Mouse (Mus musculus) stomach, embryonic 14.5 days (tissue): ENCODE measurements around the gene Cpvl. TPM values are rescaled to one million over a fixed set of nuclear protein-coding genes. Genes with fewer than 3 reads are reported as not detected.
A peak's percentile ranks its signal among the peaks of the same experiment; 100 is the strongest.

Experiments used
- ATAC-seq: fragments of 200-750 bp; cut with Nextera tagmentation; 2 replicates; pipeline ENCODE4 v1.8.0; 2017; ENCODE audit warnings: low read depth, moderate TSS enrichment; ENCODE audit not compliant: insufficient number of reproducible peaks, insufficient read depth, low FRiP score
- H3K27ac ChIP-seq: fragments of 300-500 bp; sonication (generic); 2 replicates; pipeline ENCODE4 v1.5.1; 2014; ENCODE audit warnings: mild to moderate bottlenecking, low read length, moderate library complexity, mixed read lengths
- H3K27me3 ChIP-seq: fragments of 300-500 bp; sonication (generic); 2 replicates; pipeline ENCODE4 v1.6.1; 2014; ENCODE audit warnings: low read length, control low read depth, mixed read lengths; ENCODE audit not compliant: control insufficient read depth, insufficient read depth
- H3K36me3 ChIP-seq: fragments of 300-500 bp; sonication (generic); 2 replicates; pipeline ENCODE4 v1.6.1; 2014; ENCODE audit warnings: mild to moderate bottlenecking, control low read depth, low read length, moderate library complexity, mixed read lengths; ENCODE audit not compliant: control insufficient read depth, insufficient read depth
- H3K4me1 ChIP-seq: fragments of 300-500 bp; sonication (generic); 2 replicates; pipeline ENCODE4 v1.6.1; 2014; ENCODE audit warnings: low read length, control low read depth, mixed read lengths; ENCODE audit not compliant: control insufficient read depth, insufficient read depth
- H3K4me2 ChIP-seq: fragments of 300-500 bp; sonication (generic); replicated peaks from 2 replicates; pipeline ENCODE4 v1.6.1; 2014; ENCODE audit warnings: low read depth, low read length, control low read depth
- H3K4me3 ChIP-seq: fragments of 300-500 bp; sonication (generic); 2 replicates; pipeline ENCODE4 v1.5.1; 2014; ENCODE audit warnings: low read depth, low read length, control low read depth
- H3K9ac ChIP-seq: fragments of 300-500 bp; sonication (generic); replicated peaks from 2 replicates; pipeline ENCODE4 v1.6.1; 2014; ENCODE audit warnings: low read depth, mild to moderate bottlenecking, control low read depth, low read length, moderate library complexity, mixed read lengths
- H3K9me3 ChIP-seq: fragments of 300-500 bp; sonication (generic); 2 replicates; pipeline ENCODE4 v1.6.1; 2016; ENCODE audit warnings: low read depth, low read length, control low read depth; ENCODE audit not compliant: control insufficient read depth
- WGBS: fragments of 180-500 bp; shearing (Covaris S2); extraction: QIAGEN DNeasy Blood & Tissue Kit; methylation state at CpG from one replicate; pipeline ENCODE4 v1.1.7; 2014; 5-methylcytosine and 5-hydroxymethylcytosine counted together
- polyA plus RNA-seq: library from polyadenylated mRNA; unstranded; fragments of >200 nt; fragmentation: Nextera tagmentation; extraction: Ambion mirVana; gene quantifications from 2 replicates; pipeline ENCODE4 v1.2.1, GENCODE M21; 2014

Cpvl gene
- polyA plus RNA-seq, 1 experiment from 2014 or later: not detected

DNA sequence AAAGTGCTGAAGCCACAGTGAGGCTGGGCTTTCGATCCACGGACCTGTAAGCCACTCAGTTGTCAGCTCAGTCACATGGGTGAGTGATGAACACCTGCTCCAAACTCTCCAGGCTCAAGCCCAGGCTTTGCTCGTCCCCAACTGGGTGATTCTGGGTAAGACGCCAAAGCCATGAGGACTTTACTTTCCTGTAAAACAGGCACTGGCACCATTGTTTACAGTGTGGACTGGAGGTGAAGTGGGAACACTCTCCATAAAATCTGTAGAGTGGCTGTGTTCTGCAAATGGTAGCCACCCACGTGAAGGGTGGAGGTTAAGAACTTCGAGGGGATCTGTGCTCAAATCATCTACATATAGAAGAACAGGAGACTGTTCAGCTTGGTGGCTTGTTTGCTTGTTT, 23.2 kb downstream of the Cpvl start:
- 75% methylated on average over 6 of the region's 6 CpGs for WGBS
- no peak for ATAC-seq
- Histone ChIP-seq H3K9me3 (no peaks in the 10 kb centered on the region), H3K9ac (no peak overlapping the region), H3K4me2 (no peak overlapping the region), H3K36me3 (no peaks in the 10 kb centered on the region), H3K27me3 (no peaks in the 10 kb centered on the region), H3K4me3 (no peak overlapping the region), H3K4me1 (peaks cover 12% of the 10 kb centered on the region), H3K27ac (no peak overlapping the region)

- no peak overlapping the region for H3K9ac ChIP-seq
- H3K4me1 ChIP-seq: peaks cover 20% of the 10 kb centered on the region
- H3K27me3 ChIP-seq: no peaks in the 10 kb centered on the region
- ATAC-seq: no peak
- no peaks in the 10 kb centered on the region for H3K36me3 ChIP-seq
- H3K9me3 ChIP-seq: no peaks in the 10 kb centered on the region
- H3K27ac ChIP-seq: no peak overlapping the region
- H3K4me3 ChIP-seq: no peak overlapping the region
- WGBS: 38% methylated on average over 5 of the region's 5 CpGs
- H3K4me2 ChIP-seq: no peak overlapping the region
These were observed 24.4 kb downstream of the Cpvl start for GRCm38 (mm10) chr6:53954106-53954505.

DNA sequence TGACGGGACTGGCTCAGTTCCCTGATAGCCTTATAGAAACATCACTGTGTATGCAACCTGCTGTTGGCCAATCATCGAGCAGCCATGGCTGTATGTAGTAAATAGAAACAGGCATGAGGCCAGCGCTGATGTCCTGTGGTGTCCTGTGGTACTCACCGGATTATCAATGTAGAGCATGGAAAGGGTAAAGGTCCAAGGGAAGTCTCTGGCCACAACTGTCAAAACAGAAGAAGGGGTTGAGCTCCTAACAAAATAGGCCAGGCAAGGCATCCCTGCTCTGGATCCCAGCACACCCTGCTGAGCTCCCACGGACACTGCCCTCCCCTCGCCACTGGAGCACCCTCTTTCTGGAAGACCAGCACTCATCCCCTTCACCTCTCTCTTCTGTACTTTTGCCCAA, 25.1 kb downstream of the Cpvl start:
- no peak for ATAC-seq
- no peaks in the 10 kb centered on the region for H3K27me3 ChIP-seq
- H3K4me3 ChIP-seq: no peak overlapping the region
- 91% methylated on average over 6 of the region's 6 CpGs for WGBS
- H3K4me1 ChIP-seq: peaks cover 20% of the 10 kb centered on the region
- no peaks in the 10 kb centered on the region for H3K36me3 ChIP-seq
- H3K9me3 ChIP-seq: no peaks in the 10 kb centered on the region
- no peak overlapping the region for H3K27ac ChIP-seq
- H3K9ac ChIP-seq: no peak overlapping the region
- H3K4me2 ChIP-seq: no peak overlapping the region

GRCm38 (mm10) chr6:53951421-53951820, 27.1 kb downstream of the Cpvl start:
- 73% methylated on average over 4 of the region's 4 CpGs for WGBS
- Histone ChIP-seq H3K4me2 (no peak overlapping the region), H3K36me3 (no peaks in the 10 kb centered on the region), H3K4me1 (peaks cover 20% of the 10 kb centered on the region), H3K27me3 (no peaks in the 10 kb centered on the region), H3K9ac (no peak overlapping the region), H3K4me3 (no peak overlapping the region), H3K27ac (peak overlapping the region; percentile 68; the same call in 1 of the 2 replicates), H3K9me3 (no peaks in the 10 kb centered on the region)
- no peak for ATAC-seq

GRCm38 (mm10) chr6:53950876-53951275, 27.6 kb downstream of the Cpvl start:
- no peak overlapping the region for H3K4me3 ChIP-seq
- peak overlapping the region; percentile 68; the same call in 1 of the 2 replicates for H3K27ac ChIP-seq
- H3K4me1 ChIP-seq: peaks cover 20% of the 10 kb centered on the region; the same call in 1 of the 2 replicates
- no peaks in the 10 kb centered on the region for H3K9me3 ChIP-seq
- ATAC-seq: peak; percentile 34; the same call in 1 of the 2 replicates
- WGBS: 27% methylated on average over 9 of the region's 9 CpGs
- H3K36me3 ChIP-seq: no peaks in the 10 kb centered on the region
- no peaks in the 10 kb centered on the region for H3K27me3 ChIP-seq
- no peak overlapping the region for H3K4me2 ChIP-seq
- H3K9ac ChIP-seq: no peak overlapping the region

DNA sequence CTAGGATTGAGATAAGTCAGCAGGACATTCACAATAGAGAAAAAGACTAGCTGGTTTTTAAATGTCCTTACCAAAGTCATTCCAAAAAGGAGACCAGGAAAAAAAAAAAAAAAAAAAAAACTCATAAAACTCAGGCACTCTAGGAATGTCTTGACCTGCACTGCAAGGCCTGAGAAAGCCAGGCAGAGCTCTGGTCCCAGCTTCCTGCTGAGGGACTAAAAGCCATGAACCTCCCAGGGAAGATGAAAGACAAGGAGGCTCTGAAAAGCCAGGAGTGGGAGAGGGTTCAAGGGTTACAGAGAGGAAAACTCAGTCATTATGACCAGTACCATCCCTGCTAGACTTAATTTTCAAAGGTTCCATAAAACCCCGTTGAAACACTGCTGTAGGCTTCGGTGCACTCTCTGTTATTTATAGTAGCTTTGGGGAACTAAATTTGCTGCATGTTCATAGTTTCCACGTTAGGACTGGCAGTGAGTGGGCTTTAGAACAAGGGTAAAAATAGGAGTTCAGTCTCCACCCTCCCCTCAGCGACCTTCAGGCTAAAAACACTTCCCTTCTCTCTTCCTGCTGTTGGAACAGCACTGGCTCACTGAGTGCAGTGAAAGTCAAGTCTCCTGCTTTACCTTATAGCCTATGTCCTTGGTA, 30.0 kb downstream of the Cpvl start:
- H3K9me3 ChIP-seq: no peaks in the 10 kb centered on the region
- H3K27ac ChIP-seq: no peak overlapping the region
- 35% methylated on average over 4 of the region's 4 CpGs for WGBS

DNA sequence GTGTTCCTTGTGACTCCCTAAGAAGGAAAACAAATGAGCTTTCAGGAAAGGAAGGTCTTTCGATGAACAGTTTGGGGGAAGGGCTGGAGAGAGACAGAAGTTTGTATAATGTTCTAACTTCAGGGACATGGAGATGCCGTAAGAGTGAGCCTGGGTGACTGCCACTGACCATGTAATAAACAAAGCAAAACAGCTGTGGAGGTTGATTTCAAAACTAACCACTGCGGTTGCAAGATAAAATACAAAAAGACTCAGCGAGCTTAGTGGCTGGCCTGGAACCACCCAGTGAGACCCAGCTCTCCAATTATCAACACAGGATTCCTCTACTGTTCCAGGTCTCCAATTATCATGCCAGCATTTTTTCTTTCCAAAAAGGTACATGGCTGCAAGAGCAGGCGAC, 33.6 kb downstream of the Cpvl start:
- Histone ChIP-seq H3K4me3 (no peak overlapping the region), H3K4me2 (no peak overlapping the region), H3K27ac (no peak overlapping the region), H3K9me3 (no peaks in the 10 kb centered on the region), H3K9ac (no peak overlapping the region), H3K27me3 (no peaks in the 10 kb centered on the region), H3K36me3 (no peaks in the 10 kb centered on the region), H3K4me1 (peaks cover 3% of the 10 kb centered on the region)
- ATAC-seq: no peak
- 53% methylated on average over 5 of the region's 5 CpGs for WGBS

More for the DNA sequence above, 30.0 kb downstream of the Cpvl start:
- no peak for ATAC-seq
- H3K27me3 ChIP-seq: no peaks in the 10 kb centered on the region
- H3K4me2 ChIP-seq: no peak overlapping the region
- peaks cover 20% of the 10 kb centered on the region for H3K4me1 ChIP-seq
- H3K36me3 ChIP-seq: no peaks in the 10 kb centered on the region
- H3K4me3 ChIP-seq: no peak overlapping the region
- no peak overlapping the region for H3K9ac ChIP-seq

DNA sequence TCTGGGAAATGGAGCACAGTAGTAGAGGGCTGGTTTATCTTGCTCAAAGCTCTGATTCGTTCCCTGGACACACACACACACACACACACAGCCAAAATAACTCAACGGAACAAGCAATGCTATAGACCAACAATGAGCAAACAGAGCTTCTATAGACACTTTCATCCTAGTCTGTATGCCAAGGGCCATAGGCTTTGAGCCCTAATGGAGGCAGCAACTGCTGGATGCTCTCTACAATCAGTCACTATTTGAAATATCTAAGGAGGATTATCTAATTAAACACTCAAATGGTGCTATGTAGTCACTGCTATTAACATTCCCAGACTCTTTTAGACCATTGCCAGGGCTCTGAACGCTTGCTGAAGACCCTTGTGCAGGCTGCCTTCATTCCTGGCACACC, 34.1 kb downstream of the Cpvl start:
- H3K27me3 ChIP-seq: no peaks in the 10 kb centered on the region
- no peak overlapping the region for H3K4me2 ChIP-seq
- ATAC-seq: no peak
- H3K36me3 ChIP-seq: no peaks in the 10 kb centered on the region
- WGBS: 57% methylated on average over 3 of the region's 3 CpGs
- no peak overlapping the region for H3K4me3 ChIP-seq
- H3K9me3 ChIP-seq: no peaks in the 10 kb centered on the region
- no peak overlapping the region for H3K27ac ChIP-seq
- no peaks in the 10 kb centered on the region; the same call in 1 of the 2 replicates for H3K4me1 ChIP-seq
- no peak overlapping the region for H3K9ac ChIP-seq
